Mouse (Mus musculus): ENCODE data around the gene Cel. TPM values are rescaled to one million over a fixed set of nuclear protein-coding genes. Genes with fewer than 3 reads are reported as not detected.
"Not testable (repeated sequence)": the region's sequence is repeated elsewhere in the genome, so short reads cannot be mapped to it uniquely, and the experiment has no call there.

Gene Cel
- polyA plus RNA-seq, 1 experiment from 2014 or later, result 383 TPM

- Histone ChIP-seq H3K9ac (ENCODE audit: low read depth, low read length) (no peak overlapping the region), H3K9me3 (ENCODE audit: control insufficient read depth, low read length) (no peaks in the 10 kb centered on the region), H3K4me1 (ENCODE audit: control insufficient read depth, insufficient read depth, low read length) (peaks cover 26% of the 10 kb centered on the region), H3K27me3 (replicated peaks; ENCODE audit: control insufficient read depth, insufficient read depth, low read length) (no peaks in the 10 kb centered on the region), H3K4me3 (ENCODE audit: low read length) (no peak overlapping the region), H3K4me2 (ENCODE audit: low read depth, low read length) (no peak overlapping the region), H3K36me3 (ENCODE audit: control insufficient read depth, insufficient read depth, low read length) (peaks cover 3% of the 10 kb centered on the region; the same call in 1 of the 2 replicates), H3K27ac (ENCODE audit: low read length) (no peak overlapping the region)
- WGBS, result 42% methylated on average over 2 of the region's 2 CpGs
- ATAC-seq, result no peak
These were observed 45.0 kb downstream of the Cel start for GRCm38 (mm10) chr2:28518231-28518630.

- ATAC-seq, result peak; percentile 62
- H3K27me3 ChIP-seq (replicated peaks; ENCODE audit: control insufficient read depth, insufficient read depth, low read length), result no peaks in the 10 kb centered on the region
- no peak overlapping the region for H3K4me2 ChIP-seq (ENCODE audit: low read depth, low read length)
- peak overlapping the region; percentile 34 for H3K27ac ChIP-seq (ENCODE audit: low read length)
- H3K4me1 ChIP-seq (ENCODE audit: control insufficient read depth, insufficient read depth, low read length), result peaks cover 25% of the 10 kb centered on the region
- H3K4me3 ChIP-seq (ENCODE audit: low read length), result no peak overlapping the region
- H3K36me3 ChIP-seq (ENCODE audit: control insufficient read depth, insufficient read depth, low read length), result peaks cover 3% of the 10 kb centered on the region; the same call in 1 of the 2 replicates
- WGBS, result 32% methylated on average over 5 of the region's 5 CpGs
- H3K9ac ChIP-seq (ENCODE audit: low read depth, low read length), result peak overlapping the region; percentile 38; the same call in 1 of the 2 replicates
- H3K9me3 ChIP-seq (ENCODE audit: control insufficient read depth, low read length), result no peaks in the 10 kb centered on the region
These were observed 45.8 kb downstream of the Cel start for GRCm38 (mm10) chr2:28517206-28517909.

GRCm38 (mm10) chr2:28514489-28514888, 48.7 kb downstream of the Cel start:
- peaks cover 25% of the 10 kb centered on the region for H3K4me1 ChIP-seq (ENCODE audit: control insufficient read depth, insufficient read depth, low read length)
- 19% methylated on average over 5 of the region's 5 CpGs for WGBS

GRCm38 (mm10) chr2:28513431-28514370, 49.5 kb downstream of the Cel start:
- Histone ChIP-seq H3K27ac (ENCODE audit: low read length) (peak overlapping the region; percentile 76), H3K36me3 (ENCODE audit: control insufficient read depth, insufficient read depth, low read length) (peaks cover under 1% of the 10 kb centered on the region; the same call in 1 of the 2 replicates), H3K4me3 (ENCODE audit: low read length) (peak overlapping the region; percentile 77), H3K9me3 (ENCODE audit: control insufficient read depth, low read length) (no peaks in the 10 kb centered on the region), H3K4me1 (ENCODE audit: control insufficient read depth, insufficient read depth, low read length) (peaks cover 25% of the 10 kb centered on the region), H3K9ac (ENCODE audit: low read depth, low read length) (peak overlapping the region; percentile 86), H3K27me3 (replicated peaks; ENCODE audit: control insufficient read depth, insufficient read depth, low read length) (no peaks in the 10 kb centered on the region), H3K4me2 (ENCODE audit: low read depth, low read length) (peak overlapping the region; percentile 98)
- 5% methylated on average over 47 of the region's 47 CpGs for WGBS
- peak; percentile 58 for ATAC-seq

More at GRCm38 (mm10) chr2:28514489-28514888, 48.7 kb downstream of the Cel start:
- H3K4me3 ChIP-seq (ENCODE audit: low read length), result peak overlapping the region; percentile 77
- peak overlapping the region; percentile 86 for H3K9ac ChIP-seq (ENCODE audit: low read depth, low read length)
- H3K27me3 ChIP-seq (replicated peaks; ENCODE audit: control insufficient read depth, insufficient read depth, low read length), result no peaks in the 10 kb centered on the region
- peak overlapping the region; percentile 98 for H3K4me2 ChIP-seq (ENCODE audit: low read depth, low read length)
- no peaks in the 10 kb centered on the region for H3K9me3 ChIP-seq (ENCODE audit: control insufficient read depth, low read length)
- peaks cover 3% of the 10 kb centered on the region; the same call in 1 of the 2 replicates for H3K36me3 ChIP-seq (ENCODE audit: control insufficient read depth, insufficient read depth, low read length)
- H3K27ac ChIP-seq (ENCODE audit: low read length), result no peak overlapping the region
- no peak for ATAC-seq

GRCm38 (mm10) chr2:28512798-28513401, 50.3 kb downstream of the Cel start, which contains the start of gene Ralgds:
Gene Ralgds, plus strand, starts transcription at chr2:28513125.
- peak; percentile 77 for ATAC-seq
- H3K4me3 ChIP-seq (ENCODE audit: low read length), result peak within 1 kb of the TSS; percentile 77
- WGBS, result under 1% methylated on average over 51 of the region's 71 CpGs
- H3K9ac ChIP-seq (ENCODE audit: low read depth, low read length), result peak within 1 kb of the TSS; percentile 86
- H3K9me3 ChIP-seq (ENCODE audit: control insufficient read depth, low read length), result no peaks in the 10 kb centered on the region
- H3K27ac ChIP-seq (ENCODE audit: low read length), result peak within 1 kb of the TSS; percentile 76
- H3K27me3 ChIP-seq (replicated peaks; ENCODE audit: control insufficient read depth, insufficient read depth, low read length), result no peaks in the 10 kb centered on the region
- H3K4me1 ChIP-seq (ENCODE audit: control insufficient read depth, insufficient read depth, low read length), result peaks cover 25% of the 10 kb centered on the region
- no peaks in the 10 kb centered on the region for H3K36me3 ChIP-seq (ENCODE audit: control insufficient read depth, insufficient read depth, low read length)
- H3K4me2 ChIP-seq (ENCODE audit: low read depth, low read length), result peak within 1 kb of the TSS; percentile 98

GRCm38 (mm10) chr2:28511600-28511999, 51.6 kb downstream of the Cel start:
- H3K4me3 ChIP-seq (ENCODE audit: low read length); H3K9me3 ChIP-seq (ENCODE audit: control insufficient read depth, low read length); ATAC-seq; H3K9ac ChIP-seq (ENCODE audit: low read depth, low read length); H3K27me3 ChIP-seq (replicated peaks; ENCODE audit: control insufficient read depth, insufficient read depth, low read length); H3K27ac ChIP-seq (ENCODE audit: low read length); H3K36me3 ChIP-seq (ENCODE audit: control insufficient read depth, insufficient read depth, low read length); H3K4me2 ChIP-seq (ENCODE audit: low read depth, low read length): not testable (repeated sequence)
- 54% methylated on average over 5 of the region's 5 CpGs for WGBS
- H3K4me1 ChIP-seq (ENCODE audit: control insufficient read depth, insufficient read depth, low read length), result peaks cover 17% of the 10 kb centered on the region

- Histone ChIP-seq H3K9ac (ENCODE audit: low read depth, low read length) (no peak overlapping the region), H3K27me3 (replicated peaks; ENCODE audit: control insufficient read depth, insufficient read depth, low read length) (no peaks in the 10 kb centered on the region), H3K4me3 (ENCODE audit: low read length) (no peak overlapping the region), H3K4me1 (ENCODE audit: control insufficient read depth, insufficient read depth, low read length) (no peaks in the 10 kb centered on the region), H3K27ac (ENCODE audit: low read length) (no peak overlapping the region), H3K36me3 (ENCODE audit: control insufficient read depth, insufficient read depth, low read length) (no peaks in the 10 kb centered on the region), H3K9me3 (ENCODE audit: control insufficient read depth, low read length) (no peaks in the 10 kb centered on the region), H3K4me2 (ENCODE audit: low read depth, low read length) (no peak overlapping the region)
- WGBS, result 83% methylated on average over 6 of the region's 6 CpGs
- no peak for ATAC-seq
These were observed 56.9 kb downstream of the Cel start for GRCm38 (mm10) chr2:28506291-28506690.

GRCm38 (mm10) chr2:28505795-28506194, 57.4 kb downstream of the Cel start, which contains the start of gene Gm10134:
Gene Gm10134, plus strand, starts transcription at chr2:28506095.
- Histone ChIP-seq H3K27me3 (replicated peaks; ENCODE audit: control insufficient read depth, insufficient read depth, low read length) (no peaks in the 10 kb centered on the region), H3K9ac (ENCODE audit: low read depth, low read length) (no peak within 1 kb of the TSS), H3K27ac (ENCODE audit: low read length) (no peak within 1 kb of the TSS), H3K36me3 (ENCODE audit: control insufficient read depth, insufficient read depth, low read length) (no peaks in the 10 kb centered on the region), H3K9me3 (ENCODE audit: control insufficient read depth, low read length) (no peaks in the 10 kb centered on the region), H3K4me1 (ENCODE audit: control insufficient read depth, insufficient read depth, low read length) (no peaks in the 10 kb centered on the region), H3K4me2 (ENCODE audit: low read depth, low read length) (no peak within 1 kb of the TSS), H3K4me3 (ENCODE audit: low read length) (no peak within 1 kb of the TSS)
- WGBS, result 77% methylated on average over 3 of the region's 3 CpGs
- ATAC-seq, result no peak
